Mouse (Mus musculus) cerebellum, postnatal 10 days (tissue): Measurements from ENCODE around the gene Psd4.
A peak's percentile ranks its signal among the peaks of the same experiment; 100 is the strongest.

Source experiments
- DNase-seq, 2 experiments: peaks; one replicate each; pipeline ENCODE4 v3.0.0; 2021; ENCODE audit warnings: mixed read lengths in 2 of 2

The Psd4 gene

DNA sequence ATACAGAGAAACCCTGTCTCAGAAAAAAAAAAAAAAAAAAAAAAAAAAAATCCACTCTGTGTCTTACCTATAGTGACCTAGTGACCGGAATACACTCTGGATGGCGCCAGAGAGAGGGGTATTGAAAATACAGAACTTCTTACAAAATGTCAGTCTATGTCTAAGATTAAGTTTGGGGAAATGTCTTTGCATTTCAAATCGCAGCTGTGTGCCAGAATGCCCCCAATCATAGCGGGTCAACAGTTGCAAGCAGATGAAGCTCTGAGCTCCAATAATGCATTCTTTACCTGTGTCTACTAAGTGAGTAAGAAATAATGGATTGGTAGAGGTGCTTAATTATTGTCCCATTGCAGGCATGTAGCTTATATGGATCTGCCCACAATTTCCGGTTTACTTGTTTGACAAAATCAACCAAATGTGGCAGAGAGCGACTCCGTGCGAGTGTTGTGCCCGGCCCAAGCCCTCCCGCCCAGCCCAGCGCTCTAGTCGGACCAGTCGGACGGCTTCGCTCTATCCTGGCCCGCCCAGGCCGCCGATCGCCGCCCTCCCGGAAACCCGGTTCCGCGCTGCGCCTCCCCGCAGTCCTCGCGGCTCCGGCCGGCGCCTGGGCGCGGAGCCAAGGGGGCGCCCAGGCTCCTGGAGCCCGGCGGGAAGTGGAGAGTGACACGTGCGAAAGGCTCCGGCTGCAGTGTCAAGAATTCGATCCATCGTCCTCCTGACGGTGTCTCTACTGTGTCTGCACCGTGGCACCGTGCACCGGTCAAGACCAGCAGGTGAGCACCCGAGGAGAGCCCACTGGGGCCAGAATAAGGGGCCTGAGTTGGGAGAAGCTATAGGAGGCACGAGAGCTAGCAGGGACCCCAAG, at the start of gene Psd4:
TSS of gene Psd4 (plus strand) at position 551 of the 865 bp plus-strand sequence.
- DNase-seq = peak; percentile 52 to 63

DNA sequence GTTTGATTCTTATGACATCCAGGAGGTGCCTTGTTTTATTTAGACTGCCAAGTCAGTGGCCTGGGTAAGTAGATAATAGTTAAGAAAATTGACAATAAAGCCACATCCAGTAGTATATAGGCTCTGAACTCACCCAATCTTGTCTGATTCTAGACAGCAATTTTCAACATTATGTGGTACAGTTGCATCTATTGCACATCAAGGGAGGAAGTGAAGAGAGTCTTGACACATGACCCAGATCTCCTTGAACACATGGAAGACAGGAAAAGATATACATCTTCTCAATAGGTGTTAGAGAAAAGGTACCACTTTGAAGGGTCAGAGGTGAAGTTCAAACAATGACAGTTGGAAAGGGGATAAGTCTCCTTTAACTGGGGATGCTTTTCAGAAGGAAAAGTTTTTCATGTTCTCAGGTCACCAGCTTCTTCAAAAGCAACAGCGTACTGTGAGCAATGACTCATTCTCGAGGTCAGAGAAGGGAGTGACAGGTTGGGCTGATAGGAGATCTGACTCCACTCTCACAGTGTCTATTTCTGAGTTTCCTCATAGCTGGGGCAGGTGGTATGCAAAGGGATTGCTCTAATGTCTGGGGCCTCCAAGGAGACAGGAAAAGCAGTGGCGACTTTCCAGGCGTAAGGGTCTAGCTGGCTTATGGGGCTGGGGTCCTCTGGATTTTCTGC, 49.3 kb upstream of the Psd4 start:
- DNase-seq = no peak

- DNase-seq = no peak
Measured at GRCm38 (mm10) chr2:24335333-24335732, 32.0 kb upstream of the Psd4 start.

GRCm38 (mm10) chr2:24336545-24336944, 30.8 kb upstream of the Psd4 start, which contains the start of gene Il1rn:
Gene Il1rn, plus strand, starts transcription at chr2:24336853.
- no peak for DNase-seq

GRCm38 (mm10) chr2:24341395-24341885, 25.9 kb upstream of the Psd4 start:
- no peak for DNase-seq

- no peak for DNase-seq
Measured at GRCm38 (mm10) chr2:24344619-24345018, 22.8 kb upstream of the Psd4 start.

DNA sequence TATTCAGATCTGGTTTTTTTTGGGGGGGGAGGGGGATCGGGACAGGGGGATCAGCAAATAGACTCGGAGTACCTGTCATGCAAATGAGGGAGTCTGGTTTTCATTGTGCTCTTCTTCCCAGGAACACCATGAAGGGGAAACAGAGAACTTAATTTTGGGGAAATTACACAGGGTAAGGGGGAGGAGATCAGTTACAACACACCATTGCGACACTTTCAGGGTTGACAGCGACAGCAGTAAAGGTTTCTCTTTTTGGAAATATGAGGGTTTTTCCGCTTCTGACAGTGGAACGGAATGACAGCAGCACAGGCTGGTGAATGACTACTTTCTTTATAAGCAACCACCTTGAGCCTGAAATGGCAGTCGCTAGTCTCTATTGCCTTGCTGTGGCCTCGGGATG, 22.3 kb upstream of the Psd4 start:
- DNase-seq = no peak

- no peak for DNase-seq
Measured at GRCm38 (mm10) chr2:24347926-24348325, 19.5 kb upstream of the Psd4 start.

- DNase-seq = no peak
Measured at GRCm38 (mm10) chr2:24351159-24351558, 16.2 kb upstream of the Psd4 start.

- DNase-seq = no peak
Measured at GRCm38 (mm10) chr2:24353042-24353441, 14.3 kb upstream of the Psd4 start.

GRCm38 (mm10) chr2:24357642-24358041, 9.7 kb upstream of the Psd4 start:
- peak; percentile 64 to 75 for DNase-seq

DNA sequence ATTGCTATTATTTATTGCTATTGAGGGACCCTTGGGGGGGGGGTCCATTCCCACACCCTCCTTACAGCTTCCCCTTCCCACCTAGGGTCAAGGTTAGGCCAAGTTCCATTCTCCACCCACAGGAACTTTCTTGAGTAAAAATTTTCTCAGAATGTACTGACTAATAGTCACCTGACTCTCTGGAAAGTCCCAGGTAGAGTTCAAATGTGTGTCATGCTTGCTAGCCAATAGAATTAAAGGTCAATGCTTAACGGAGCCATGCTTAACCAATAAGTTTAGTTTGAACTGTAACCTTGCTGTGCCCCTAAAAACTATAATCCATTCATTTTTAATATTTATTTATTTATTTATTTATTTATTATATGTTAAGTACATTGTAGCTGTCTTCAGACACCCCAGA, 8.0 kb upstream of the Psd4 start:
- no peak for DNase-seq

- DNase-seq = no peak
Measured at GRCm38 (mm10) chr2:24363818-24364217, 3.6 kb upstream of the Psd4 start.

GRCm38 (mm10) chr2:24366214-24366975, 985 bp upstream of the Psd4 start:
- DNase-seq = no peak

- peak in 1 of 2 experiments; percentile 3 for DNase-seq
Measured at GRCm38 (mm10) chr2:24367895-24368261, 498 bp downstream of the Psd4 start.

DNA sequence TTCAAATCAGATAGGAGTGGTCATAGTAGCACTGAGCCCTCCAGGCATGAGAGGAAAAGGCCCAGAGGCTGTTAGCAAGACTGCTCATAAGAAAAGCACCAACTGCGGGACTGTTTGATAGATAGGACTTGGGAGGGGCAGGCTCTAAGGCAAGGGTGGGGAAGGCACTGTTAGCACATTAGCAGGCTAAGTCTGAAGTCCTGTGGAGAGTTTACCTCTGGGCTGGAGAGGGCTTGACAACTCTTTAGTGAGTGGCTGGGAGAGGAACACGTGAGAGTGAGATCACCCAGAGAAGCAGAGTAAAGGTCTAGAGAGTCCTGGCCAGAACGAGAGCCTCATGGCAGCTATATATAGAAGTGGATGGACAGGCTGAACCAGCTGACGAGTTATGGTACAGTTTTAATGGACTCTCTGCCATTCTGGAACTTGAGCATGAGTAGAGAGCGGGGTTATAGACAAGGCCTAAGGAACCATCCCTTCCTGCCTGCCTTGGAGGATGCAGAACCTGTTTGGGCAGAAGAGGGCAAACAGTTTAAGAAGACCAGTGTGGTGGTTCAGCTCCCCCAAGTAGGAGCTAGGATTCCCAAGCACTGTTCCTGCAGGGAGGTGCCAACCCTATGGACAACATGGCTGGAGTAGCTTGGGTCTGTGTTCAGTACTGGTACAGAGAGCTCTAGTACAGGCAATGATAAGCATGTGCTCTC, 11.5 kb downstream of the Psd4 start:
- no peak for DNase-seq

- DNase-seq = no peak
Measured at GRCm38 (mm10) chr2:24382456-24383230, 15.3 kb downstream of the Psd4 start.

DNA sequence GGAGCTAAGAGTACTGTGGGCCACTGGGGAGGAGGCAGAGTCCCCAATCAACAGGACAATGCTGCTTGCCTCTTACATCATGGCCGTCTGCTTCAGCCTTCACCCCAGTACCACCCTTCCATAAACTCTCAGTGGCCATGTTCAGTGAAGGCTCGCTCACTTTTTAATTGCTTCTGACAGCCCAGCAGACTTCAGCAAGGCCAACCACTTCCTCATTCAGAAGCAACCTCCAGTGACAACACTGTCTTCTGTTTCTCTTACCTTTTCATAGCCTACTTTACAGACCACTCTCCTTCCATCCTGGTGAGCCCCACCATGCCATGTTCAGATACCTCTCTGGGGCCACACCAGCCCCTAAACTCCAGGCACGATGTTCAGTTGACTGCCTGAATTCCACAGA, 16.3 kb downstream of the Psd4 start:
- no peak for DNase-seq

DNA sequence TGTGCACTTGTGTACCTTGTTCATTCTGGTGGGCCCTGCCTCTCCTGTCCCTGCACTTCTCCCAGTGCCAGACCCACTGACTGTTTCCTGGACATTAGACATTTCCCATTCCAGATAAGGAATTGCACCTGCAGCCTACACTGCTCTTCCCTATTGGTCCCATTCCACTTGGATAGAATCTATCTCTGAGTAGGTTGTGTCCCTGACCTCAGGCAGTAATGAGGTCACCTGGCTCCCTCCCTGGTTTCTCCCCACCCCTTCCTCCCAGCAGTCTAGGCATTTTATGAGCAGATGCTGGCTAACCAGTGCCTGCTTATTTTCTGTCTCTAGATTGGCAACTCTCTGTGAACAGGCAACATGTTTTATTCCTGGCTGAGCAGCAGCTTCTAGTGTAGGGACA, 17.0 kb downstream of the Psd4 start:
- DNase-seq = no peak

GRCm38 (mm10) chr2:24385111-24385961, 18.0 kb downstream of the Psd4 start:
- DNase-seq = no peak
